Comparison of ENCODE assay signal across 15 mouse cellular contexts in genomic region chr9:43262390-43262789, GRCm38 (mm10). TPM values are rescaled to one million over a fixed set of nuclear protein-coding genes. Genes with fewer than 3 reads are reported as not detected.
DNase-seq lines count a peak whose midpoint lies in the region; ATAC-seq and TF ChIP-seq lines count a peak whose summit lies in the region.
"Had no signal": no experiment of that assay in that cellular context is flagged by ENCODE, and none has a peak within 500 bp of the region (broad histone marks: within the 10 kb centered on the region; RNA-seq: fewer than 3 reads in every experiment).

No protein-coding gene starts in this region.

- H3K27ac ChIP-seq in hindbrain, embryonic 11.5 days (ENCODE audit: low read depth, low read length): peak overlapping the region; percentile 33; the same call in 1 of the 2 replicates
- H3K27ac ChIP-seq in hindbrain, postnatal 0 days: no peak overlapping the region
- H3K27ac ChIP-seq in intestine, embryonic 15.5 days: peak overlapping the region; percentile 93
- H3K27ac ChIP-seq in liver, embryonic 12.5 days: peak overlapping the region; percentile 49; the same call in 1 of the 2 replicates
- H3K27ac ChIP-seq: forebrain, embryonic 15.5 days; layer of hippocampus, adult 2 months had no signal

- H3K4me2 ChIP-seq in hindbrain, embryonic 11.5 days (replicated peaks; ENCODE audit: low read depth, low read length): no peak overlapping the region
- no peak overlapping the region for H3K4me2 ChIP-seq in hindbrain, postnatal 0 days (ENCODE audit: low read depth, low read length)
- no peak overlapping the region; the same call in 1 of the 2 replicates for H3K4me2 ChIP-seq in intestine, embryonic 15.5 days (replicated peaks)
- H3K4me2 ChIP-seq in liver, embryonic 12.5 days: no peak overlapping the region
- H3K4me2 ChIP-seq: forebrain, embryonic 15.5 days had no signal

- no peaks in the 10 kb centered on the region for H3K27me3 ChIP-seq in hindbrain, embryonic 11.5 days (ENCODE audit: control insufficient read depth, insufficient read depth, low read length)
- no peaks in the 10 kb centered on the region for H3K27me3 ChIP-seq in hindbrain, postnatal 0 days (ENCODE audit: insufficient read depth, low read length)
- no peaks in the 10 kb centered on the region for H3K27me3 ChIP-seq in intestine, embryonic 15.5 days (replicated peaks)
- H3K27me3 ChIP-seq in liver, embryonic 12.5 days (replicated peaks): 0 out of 2 replicates have a peak, but pooled peaks cover 6% of the 10 kb centered on the region
- H3K27me3 ChIP-seq: forebrain, embryonic 15.5 days had no signal

- no peaks in the 10 kb centered on the region for H3K4me1 ChIP-seq in hindbrain, embryonic 11.5 days (replicated peaks; ENCODE audit: control insufficient read depth, insufficient read depth, low read length)
- H3K4me1 ChIP-seq in hindbrain, postnatal 0 days (ENCODE audit: insufficient read depth, low read length): no peaks in the 10 kb centered on the region
- peaks cover 43% of the 10 kb centered on the region for H3K4me1 ChIP-seq in intestine, embryonic 15.5 days (replicated peaks)
- peaks cover 46% of the 10 kb centered on the region for H3K4me1 ChIP-seq in liver, embryonic 12.5 days
- H3K4me1 ChIP-seq: megakaryocyte, embryonic 14.5 days had no signal

- H3K9ac ChIP-seq in hindbrain, embryonic 11.5 days (ENCODE audit: low read depth, low read length): no peak overlapping the region
- H3K9ac ChIP-seq in hindbrain, postnatal 0 days (replicated peaks; ENCODE audit: low read length): no peak overlapping the region
- H3K9ac ChIP-seq in intestine, embryonic 15.5 days: no peak overlapping the region
- no peak overlapping the region for H3K9ac ChIP-seq in liver, embryonic 12.5 days
- H3K9ac ChIP-seq: forebrain, embryonic 15.5 days had no signal

- no peak overlapping the region for H3K4me3 ChIP-seq in hindbrain, embryonic 11.5 days (ENCODE audit: low read depth, low read length)
- no peak overlapping the region for H3K4me3 ChIP-seq in hindbrain, postnatal 0 days (ENCODE audit: low read length)
- H3K4me3 ChIP-seq in intestine, embryonic 15.5 days (replicated peaks): no peak overlapping the region
- no peak overlapping the region for H3K4me3 ChIP-seq in liver, embryonic 12.5 days
- H3K4me3 ChIP-seq: forebrain, embryonic 15.5 days; heart, adult 2 months; layer of hippocampus, adult 2 months; megakaryocyte, embryonic 14.5 days had no signal

- no peaks in the 10 kb centered on the region for H3K36me3 ChIP-seq in hindbrain, embryonic 11.5 days (ENCODE audit: control insufficient read depth, insufficient read depth, low read length)
- no peaks in the 10 kb centered on the region for H3K36me3 ChIP-seq in hindbrain, postnatal 0 days (ENCODE audit: insufficient read depth, low read length)
- H3K36me3 ChIP-seq in intestine, embryonic 15.5 days: no peaks in the 10 kb centered on the region
- no peaks in the 10 kb centered on the region for H3K36me3 ChIP-seq in liver, embryonic 12.5 days
- H3K36me3 ChIP-seq: forebrain, embryonic 15.5 days had no signal

- TF ChIP-seq CTCF in hindbrain, postnatal 0 days (IDR thresholded peaks at IDR 0.05; ENCODE audit: low read depth): no peak

- WGBS in hindbrain, embryonic 11.5 days: 65% methylated on average over 4 of the region's 4 CpGs
- 81% methylated on average over 4 of the region's 4 CpGs for WGBS in hindbrain, postnatal 0 days
- WGBS in intestine, embryonic 15.5 days: 41% methylated on average over 4 of the region's 4 CpGs
- 66% methylated on average over 4 of the region's 4 CpGs for WGBS in liver, embryonic 12.5 days (ENCODE audit: insufficient replicate concordance)

- ATAC-seq in hindbrain, embryonic 11.5 days (ENCODE audit: low FRiP score): no peak
- ATAC-seq in hindbrain, postnatal 0 days: no peak
- ATAC-seq in intestine, embryonic 15.5 days: no peak
- no peak for ATAC-seq in liver, embryonic 12.5 days
- ATAC-seq: forebrain, embryonic 15.5 days had no signal

- H3K9me3 ChIP-seq in hindbrain, embryonic 11.5 days (ENCODE audit: control insufficient read depth, low read length): no peaks in the 10 kb centered on the region
- no peaks in the 10 kb centered on the region for H3K9me3 ChIP-seq in hindbrain, postnatal 0 days (ENCODE audit: low read length)
- no peaks in the 10 kb centered on the region for H3K9me3 ChIP-seq in intestine, embryonic 15.5 days
- H3K9me3 ChIP-seq in liver, embryonic 12.5 days (replicated peaks): no peaks in the 10 kb centered on the region
- H3K9me3 ChIP-seq: forebrain, embryonic 15.5 days; megakaryocyte, embryonic 14.5 days had no signal

- no peak for DNase-seq in hindbrain, embryonic 11.5 days (ENCODE audit: low spot score)
- no peak for DNase-seq in hindbrain, postnatal 0 days (ENCODE audit: low spot score)
- DNase-seq in ZHBTc4 (ENCODE audit: low read depth, low spot score): peak; percentile 53
- DNase-seq in left cerebral cortex, adult 18-20 months (ENCODE audit: low spot score in 2 of 2): no peak
- no peak for DNase-seq in adrenal gland, postnatal 36 days
- no peak for DNase-seq in layer of hippocampus, adult 9-10 months (ENCODE audit: low spot score)
- DNase-seq: adrenal gland, adult 2 months; cerebellum, adult 9-11 months; heart, adult 2 months had no signal

RNA-seq across cellular contexts. Expression of gene Oaf, which starts 22.7 kb away (rescaled TPM):
- polyA plus RNA-seq in hindbrain, embryonic 11.5 days (2014; fragmentation: Nextera tagmentation; extraction: Ambion mirVana): 34.7 and 41.4 TPM in 2 replicates
- total RNA-seq in hindbrain, postnatal 0 days (2014; rRNA removed): 5.6 and 8.0 TPM in 2 replicates
- 6.2 TPM in 2 replicates for polyA plus RNA-seq in hindbrain, postnatal 0 days (2015; fragmentation: Nextera tagmentation; extraction: Ambion mirVana)
- 56.8 and 61.0 TPM in 2 replicates for polyA plus RNA-seq in intestine, embryonic 15.5 days (2015; fragmentation: Nextera tagmentation; extraction: Ambion mirVana)
- 37.8 and 44.1 TPM in 2 replicates for polyA plus RNA-seq in liver, embryonic 12.5 days (2016; fragmentation: Nextera tagmentation; extraction: Ambion mirVana)
- 10 to 100 TPM; 15.2 to 17.9 TPM for total RNA-seq in left cerebral cortex, adult 18-20 months (2021)
- total RNA-seq in adrenal gland, postnatal 36 days (2021): 10 to 100 TPM; 12.8 to 34.7 TPM
- total RNA-seq: neutrophil, adult 5-6 weeks had no signal

RNA-seq across cellular contexts. Expression of gene Trim29, which starts 48.3 kb away (rescaled TPM):
- polyA plus RNA-seq in hindbrain, embryonic 11.5 days (2014; fragmentation: Nextera tagmentation; extraction: Ambion mirVana): 0.82 and 2.4 TPM in 2 replicates
- total RNA-seq in hindbrain, postnatal 0 days (2014; rRNA removed): 0.05 and 0.14 TPM in 2 replicates
- polyA plus RNA-seq in hindbrain, postnatal 0 days (2015; fragmentation: Nextera tagmentation; extraction: Ambion mirVana): 0.35 and 0.45 TPM in 2 replicates
- polyA plus RNA-seq in intestine, embryonic 15.5 days (2015; fragmentation: Nextera tagmentation; extraction: Ambion mirVana): 1.3 and 1.7 TPM in 2 replicates
- not detected in 2 replicates for polyA plus RNA-seq in liver, embryonic 12.5 days (2016; fragmentation: Nextera tagmentation; extraction: Ambion mirVana)
- under 1 TPM in 1 of 2 experiments, not detected in 1; 0.30 TPM for total RNA-seq in left cerebral cortex, adult 18-20 months (2021)
- total RNA-seq in adrenal gland, postnatal 36 days (2021): under 1 TPM; 0.10 to 0.30 TPM
- polyA plus RNA-seq: forebrain, embryonic 15.5 days had no signal

RNA-seq across cellular contexts. Expression of gene Pou2f3, which starts 52.2 kb away (rescaled TPM):
- polyA plus RNA-seq in hindbrain, embryonic 11.5 days (2014; fragmentation: Nextera tagmentation; extraction: Ambion mirVana): not detected in 2 replicates
- total RNA-seq in hindbrain, postnatal 0 days (2014; rRNA removed): 0.10 TPM in 1 of 2 replicates, not detected in the other
- polyA plus RNA-seq in hindbrain, postnatal 0 days (2015; fragmentation: Nextera tagmentation; extraction: Ambion mirVana): 0.11 and 0.13 TPM in 2 replicates
- polyA plus RNA-seq in intestine, embryonic 15.5 days (2015; fragmentation: Nextera tagmentation; extraction: Ambion mirVana): 0.52 and 0.70 TPM in 2 replicates
- not detected in 2 replicates for polyA plus RNA-seq in liver, embryonic 12.5 days (2016; fragmentation: Nextera tagmentation; extraction: Ambion mirVana)
- under 1 TPM; 0.21 to 0.37 TPM for total RNA-seq in left cerebral cortex, adult 18-20 months (2021)
- not detected for total RNA-seq in adrenal gland, postnatal 36 days (2021)
- total RNA-seq: adrenal gland, adult 2 months; heart, adult 2 months; neutrophil, adult 5-6 weeks had no signal
- polyA plus RNA-seq: adrenal gland, adult 2 months; forebrain, embryonic 15.5 days had no signal
